Mouse (Mus musculus) c-Kit-negative CD71-positive TER-119-positive erythroid progenitor cells, embryonic 14.5 days (primary cell): ENCODE data around the gene Wdr17.

ENCODE experiments used
- DNase-seq: peaks from one replicate; pipeline ENCODE4 v3.0.0-alpha.2; 2013; ENCODE audit warnings: low read depth, low spot score

Wdr17 gene

DNA sequence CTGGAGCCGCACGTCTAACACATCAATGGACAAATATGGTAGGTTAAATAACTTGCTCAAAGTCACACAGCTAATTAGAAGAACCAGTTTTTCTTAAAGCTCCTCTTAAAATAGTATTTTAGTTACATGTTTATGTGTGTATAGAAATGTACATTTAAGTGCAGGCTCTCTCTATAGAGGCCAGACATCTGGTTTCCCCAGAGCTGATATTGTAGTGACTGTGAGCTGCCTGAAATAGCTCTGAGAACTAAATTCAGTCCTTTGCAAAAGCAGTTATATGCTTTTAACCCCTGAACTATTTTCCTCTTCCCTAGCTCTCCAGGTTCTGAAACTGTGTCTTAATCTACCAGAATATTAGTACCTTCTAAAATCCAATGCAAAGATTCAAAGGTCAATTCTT is 289.6 kb downstream of the Wdr17 start:
- DNase-seq = no peak

DNA sequence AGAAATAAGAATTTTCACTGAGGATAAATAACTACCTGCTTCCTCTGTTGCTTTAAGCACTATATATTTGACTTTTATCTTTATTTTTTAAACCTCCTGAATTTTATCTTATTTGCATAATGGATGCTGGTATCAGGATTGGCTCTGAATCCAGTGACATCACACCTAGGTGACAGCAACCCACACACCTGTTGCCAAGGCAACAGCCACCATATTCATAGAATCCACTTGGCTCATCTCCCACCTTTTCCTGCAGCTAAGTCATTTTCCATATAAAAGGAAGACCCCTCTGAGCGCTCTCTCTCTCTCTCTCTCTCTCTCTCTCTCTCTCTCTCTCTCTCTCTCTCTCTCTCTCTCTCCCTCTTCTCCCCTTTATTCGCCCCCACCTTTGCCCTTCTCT is 290.0 kb downstream of the Wdr17 start:
- DNase-seq = no peak

DNA sequence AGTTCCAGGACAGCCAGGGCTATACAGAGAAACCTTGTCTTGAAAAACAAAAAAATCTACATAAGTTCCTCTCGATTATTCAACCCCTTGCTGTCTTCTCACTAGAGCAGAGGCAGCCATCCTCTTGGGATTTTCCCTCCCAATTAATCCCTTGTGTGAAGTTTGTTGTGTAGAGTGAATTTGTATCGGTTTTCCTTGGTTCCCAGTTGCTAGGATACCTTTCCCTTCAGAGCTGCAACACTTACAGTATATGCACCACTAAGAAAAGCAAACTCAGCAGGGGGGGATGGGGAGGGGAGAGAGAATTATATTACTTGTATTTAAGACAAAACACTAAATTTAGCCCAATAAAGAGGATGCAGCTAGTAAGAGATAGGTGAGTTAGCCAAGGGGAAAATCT is 290.9 kb downstream of the Wdr17 start:
- no peak for DNase-seq

DNA sequence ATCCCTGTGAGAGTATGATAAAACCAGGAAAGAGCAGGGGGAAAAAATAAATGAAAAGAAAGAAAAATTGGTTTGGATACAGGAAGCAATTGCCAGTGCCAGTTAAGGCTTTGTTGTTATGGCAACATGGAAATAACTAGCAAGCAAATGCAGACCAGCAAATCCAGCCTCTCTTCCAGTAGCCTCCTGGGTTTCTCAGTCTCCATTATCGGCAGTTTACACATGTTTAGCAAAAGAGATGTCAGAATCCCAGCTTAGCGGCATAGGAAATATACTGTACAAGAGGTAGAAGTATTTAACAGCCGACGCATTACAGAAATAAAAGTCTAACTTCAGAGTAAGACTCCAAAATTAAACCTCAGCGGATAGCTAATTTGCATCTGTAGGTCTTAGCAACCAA is 292.4 kb downstream of the Wdr17 start:
- DNase-seq = no peak

DNA sequence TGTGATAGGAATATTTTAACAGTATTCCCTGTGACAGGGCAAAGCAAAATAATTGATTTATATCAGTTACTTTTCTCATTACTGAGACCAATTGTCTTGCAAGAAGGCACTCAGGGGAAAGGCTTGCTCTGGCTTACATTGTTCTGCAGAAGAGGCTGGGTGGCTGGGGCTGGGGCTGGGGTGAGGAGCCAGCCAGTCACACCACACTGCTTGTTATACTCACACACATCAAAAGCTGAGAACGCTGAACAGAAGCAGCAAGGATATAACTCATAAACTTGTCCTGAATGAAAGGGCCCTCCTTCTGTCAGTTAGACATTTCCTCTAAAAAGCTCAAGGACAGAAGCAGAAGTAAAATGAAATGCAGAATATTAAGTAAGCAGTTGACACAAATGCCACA is 304.1 kb downstream of the Wdr17 start:
- DNase-seq = no peak

DNA sequence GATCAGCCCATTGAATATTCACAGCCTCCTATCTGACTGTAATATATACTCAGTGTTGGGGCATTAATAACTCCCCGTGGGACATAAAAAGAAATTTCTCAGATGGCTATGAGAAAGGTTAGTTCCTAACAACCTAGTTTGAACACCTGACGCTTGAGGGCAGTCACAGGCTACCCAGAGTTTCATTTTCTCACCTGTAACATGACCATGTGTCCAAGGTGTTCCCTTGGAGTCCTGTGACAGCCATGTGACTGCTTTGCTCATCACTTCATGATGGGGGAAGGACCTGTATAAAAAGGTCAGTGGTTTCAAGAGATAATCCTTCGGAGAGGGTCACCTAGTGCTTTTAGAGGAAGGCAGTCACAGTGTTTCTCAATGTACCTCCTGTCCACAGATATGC is 305.5 kb downstream of the Wdr17 start:
- DNase-seq = no peak
